Mouse (Mus musculus): ENCODE results near the gene Cipc. TPM values are rescaled to one million over a fixed set of nuclear protein-coding genes. Genes with fewer than 3 reads are reported as not detected.

The Cipc gene
- polyA plus RNA-seq, 1 experiment from 2014 or later = 23.3 TPM

GRCm38 (mm10) chr12:86950161-86950960 lies 3.5 kb downstream of the Cipc start:
- WGBS = 86% methylated on average over 16 of the region's 16 CpGs
- no peak for ATAC-seq (ENCODE audit: low read depth)

GRCm38 (mm10) chr12:86950961-86951360 lies 4.1 kb downstream of the Cipc start:
- DNase-seq (ENCODE audit: low spot score) (no peak), ATAC-seq (ENCODE audit: low read depth) (no peak)
- H3K9me3 ChIP-seq (ENCODE audit: control insufficient read depth, low read length) = no peaks in the 10 kb centered on the region
- peaks cover 15% of the 10 kb centered on the region for H3K4me1 ChIP-seq (ENCODE audit: control insufficient read depth, insufficient read depth, low read length)
- H3K27ac ChIP-seq (replicated peaks; ENCODE audit: low read depth, low read length) = no peak overlapping the region
- peaks cover 32% of the 10 kb centered on the region for H3K36me3 ChIP-seq (ENCODE audit: control insufficient read depth, insufficient read depth, low read length)
- no peak overlapping the region for H3K4me3 ChIP-seq (ENCODE audit: low read depth, low read length)
- WGBS = 92% methylated on average over 3 of the region's 3 CpGs
- no peak overlapping the region for H3K4me2 ChIP-seq (ENCODE audit: low read depth, low read length)
- no peaks in the 10 kb centered on the region for H3K27me3 ChIP-seq (replicated peaks; ENCODE audit: control insufficient read depth, insufficient read depth, low read length)
- no peak overlapping the region for H3K9ac ChIP-seq (ENCODE audit: low read depth, low read length)

More at GRCm38 (mm10) chr12:86950161-86950960, 3.5 kb downstream of the Cipc start:
- Histone ChIP-seq H3K9me3 (ENCODE audit: control insufficient read depth, low read length) (no peaks in the 10 kb centered on the region), H3K36me3 (ENCODE audit: control insufficient read depth, insufficient read depth, low read length) (peaks cover 26% of the 10 kb centered on the region), H3K27me3 (replicated peaks; ENCODE audit: control insufficient read depth, insufficient read depth, low read length) (no peaks in the 10 kb centered on the region), H3K9ac (ENCODE audit: low read depth, low read length) (no peak overlapping the region), H3K4me2 (ENCODE audit: low read depth, low read length) (no peak overlapping the region), H3K4me3 (ENCODE audit: low read depth, low read length) (no peak overlapping the region), H3K4me1 (ENCODE audit: control insufficient read depth, insufficient read depth, low read length) (peaks cover 15% of the 10 kb centered on the region), H3K27ac (replicated peaks; ENCODE audit: low read depth, low read length) (no peak overlapping the region)
- no peak for DNase-seq (ENCODE audit: low spot score)

- WGBS = 81% methylated on average over 10 of the region's 10 CpGs
- Histone ChIP-seq H3K4me1 (ENCODE audit: control insufficient read depth, insufficient read depth, low read length) (peaks cover 15% of the 10 kb centered on the region), H3K4me2 (ENCODE audit: low read depth, low read length) (no peak overlapping the region), H3K9me3 (ENCODE audit: control insufficient read depth, low read length) (no peaks in the 10 kb centered on the region), H3K4me3 (ENCODE audit: low read depth, low read length) (no peak overlapping the region), H3K27ac (replicated peaks; ENCODE audit: low read depth, low read length) (no peak overlapping the region), H3K9ac (ENCODE audit: low read depth, low read length) (no peak overlapping the region), H3K27me3 (replicated peaks; ENCODE audit: control insufficient read depth, insufficient read depth, low read length) (no peaks in the 10 kb centered on the region), H3K36me3 (ENCODE audit: control insufficient read depth, insufficient read depth, low read length) (peaks cover 39% of the 10 kb centered on the region)
- DNase-seq (ENCODE audit: low spot score) = no peak
- ATAC-seq (ENCODE audit: low read depth) = no peak
Measured at GRCm38 (mm10) chr12:86952331-86952850, 5.5 kb downstream of the Cipc start.

- H3K4me2 ChIP-seq (ENCODE audit: low read depth, low read length) = no peak overlapping the region
- H3K9me3 ChIP-seq (ENCODE audit: control insufficient read depth, low read length) = no peaks in the 10 kb centered on the region
- H3K9ac ChIP-seq (ENCODE audit: low read depth, low read length) = no peak overlapping the region
- no peak overlapping the region for H3K27ac ChIP-seq (replicated peaks; ENCODE audit: low read depth, low read length)
- peaks cover 66% of the 10 kb centered on the region for H3K36me3 ChIP-seq (ENCODE audit: control insufficient read depth, insufficient read depth, low read length)
- ATAC-seq (ENCODE audit: low read depth) (0 out of 2 replicates have a peak, but pooled peaks have one; percentile 50), DNase-seq (ENCODE audit: low spot score) (no peak)
- H3K4me1 ChIP-seq (ENCODE audit: control insufficient read depth, insufficient read depth, low read length) = no peaks in the 10 kb centered on the region
- WGBS = 94% methylated on average over 2 of the region's 2 CpGs
- H3K4me3 ChIP-seq (ENCODE audit: low read depth, low read length) = no peak overlapping the region
- H3K27me3 ChIP-seq (replicated peaks; ENCODE audit: control insufficient read depth, insufficient read depth, low read length) = no peaks in the 10 kb centered on the region
Measured at GRCm38 (mm10) chr12:86955894-86956293, 9.1 kb downstream of the Cipc start.

GRCm38 (mm10) chr12:86958558-86958957 lies 11.7 kb downstream of the Cipc start:
- H3K36me3 ChIP-seq (ENCODE audit: control insufficient read depth, insufficient read depth, low read length) = peaks cover 81% of the 10 kb centered on the region
- WGBS = 92% methylated on average over 5 of the region's 5 CpGs
- no peaks in the 10 kb centered on the region for H3K4me1 ChIP-seq (ENCODE audit: control insufficient read depth, insufficient read depth, low read length)

GRCm38 (mm10) chr12:86959661-86960060 lies 12.8 kb downstream of the Cipc start:
- H3K9ac ChIP-seq (ENCODE audit: low read depth, low read length) = no peak overlapping the region
- no peak overlapping the region for H3K27ac ChIP-seq (replicated peaks; ENCODE audit: low read depth, low read length)
- H3K4me1 ChIP-seq (ENCODE audit: control insufficient read depth, insufficient read depth, low read length) = no peaks in the 10 kb centered on the region
- no peaks in the 10 kb centered on the region for H3K9me3 ChIP-seq (ENCODE audit: control insufficient read depth, low read length)
- ATAC-seq (ENCODE audit: low read depth) (no peak), DNase-seq (ENCODE audit: low spot score) (no peak)
- 89% methylated on average over 5 of the region's 5 CpGs for WGBS
- no peak overlapping the region for H3K4me3 ChIP-seq (ENCODE audit: low read depth, low read length)
- H3K4me2 ChIP-seq (ENCODE audit: low read depth, low read length) = no peak overlapping the region
- H3K27me3 ChIP-seq (replicated peaks; ENCODE audit: control insufficient read depth, insufficient read depth, low read length) = no peaks in the 10 kb centered on the region
- peaks cover 83% of the 10 kb centered on the region for H3K36me3 ChIP-seq (ENCODE audit: control insufficient read depth, insufficient read depth, low read length)

More at GRCm38 (mm10) chr12:86958558-86958957, 11.7 kb downstream of the Cipc start:
- Histone ChIP-seq H3K4me2 (ENCODE audit: low read depth, low read length) (no peak overlapping the region), H3K4me3 (ENCODE audit: low read depth, low read length) (no peak overlapping the region), H3K9me3 (ENCODE audit: control insufficient read depth, low read length) (no peaks in the 10 kb centered on the region), H3K27me3 (replicated peaks; ENCODE audit: control insufficient read depth, insufficient read depth, low read length) (no peaks in the 10 kb centered on the region), H3K27ac (replicated peaks; ENCODE audit: low read depth, low read length) (no peak overlapping the region), H3K9ac (ENCODE audit: low read depth, low read length) (no peak overlapping the region)
- ATAC-seq (ENCODE audit: low read depth) = no peak
- DNase-seq (ENCODE audit: low spot score) = no peak

- no peaks in the 10 kb centered on the region for H3K9me3 ChIP-seq (ENCODE audit: control insufficient read depth, low read length)
- peaks cover 80% of the 10 kb centered on the region for H3K36me3 ChIP-seq (ENCODE audit: control insufficient read depth, insufficient read depth, low read length)
- no peak overlapping the region for H3K4me2 ChIP-seq (ENCODE audit: low read depth, low read length)
- no peak for DNase-seq (ENCODE audit: low spot score)
- 91% methylated on average over 15 of the region's 15 CpGs for WGBS
- no peak overlapping the region for H3K4me3 ChIP-seq (ENCODE audit: low read depth, low read length)
- no peaks in the 10 kb centered on the region for H3K4me1 ChIP-seq (ENCODE audit: control insufficient read depth, insufficient read depth, low read length)
- H3K27me3 ChIP-seq (replicated peaks; ENCODE audit: control insufficient read depth, insufficient read depth, low read length) = no peaks in the 10 kb centered on the region
- no peak for ATAC-seq (ENCODE audit: low read depth)
- no peak overlapping the region for H3K27ac ChIP-seq (replicated peaks; ENCODE audit: low read depth, low read length)
- H3K9ac ChIP-seq (ENCODE audit: low read depth, low read length) = no peak overlapping the region
Measured at GRCm38 (mm10) chr12:86960138-86960537, 13.3 kb downstream of the Cipc start.

GRCm38 (mm10) chr12:86960791-86961335 lies 14.0 kb downstream of the Cipc start:
- Histone ChIP-seq H3K36me3 (ENCODE audit: control insufficient read depth, insufficient read depth, low read length) (peaks cover 74% of the 10 kb centered on the region), H3K9me3 (ENCODE audit: control insufficient read depth, low read length) (no peaks in the 10 kb centered on the region), H3K4me3 (ENCODE audit: low read depth, low read length) (no peak overlapping the region), H3K27ac (replicated peaks; ENCODE audit: low read depth, low read length) (no peak overlapping the region), H3K27me3 (replicated peaks; ENCODE audit: control insufficient read depth, insufficient read depth, low read length) (no peaks in the 10 kb centered on the region), H3K4me2 (ENCODE audit: low read depth, low read length) (no peak overlapping the region), H3K9ac (ENCODE audit: low read depth, low read length) (no peak overlapping the region), H3K4me1 (ENCODE audit: control insufficient read depth, insufficient read depth, low read length) (no peaks in the 10 kb centered on the region)
- DNase-seq (ENCODE audit: low spot score) = no peak
- WGBS = 94% methylated on average over 3 of the region's 3 CpGs
- no peak for ATAC-seq (ENCODE audit: low read depth)

Measured in embryonic facial prominence, embryonic 14.5 days (tissue).